Mouse (Mus musculus): Measurements from ENCODE around the gene Ntrk2. TPM values are rescaled to one million over a fixed set of nuclear protein-coding genes. Genes with fewer than 3 reads are reported as not detected.

The Ntrk2 gene
- polyA plus RNA-seq, 1 experiment from 2014 or later: 45.0 TPM

DNA sequence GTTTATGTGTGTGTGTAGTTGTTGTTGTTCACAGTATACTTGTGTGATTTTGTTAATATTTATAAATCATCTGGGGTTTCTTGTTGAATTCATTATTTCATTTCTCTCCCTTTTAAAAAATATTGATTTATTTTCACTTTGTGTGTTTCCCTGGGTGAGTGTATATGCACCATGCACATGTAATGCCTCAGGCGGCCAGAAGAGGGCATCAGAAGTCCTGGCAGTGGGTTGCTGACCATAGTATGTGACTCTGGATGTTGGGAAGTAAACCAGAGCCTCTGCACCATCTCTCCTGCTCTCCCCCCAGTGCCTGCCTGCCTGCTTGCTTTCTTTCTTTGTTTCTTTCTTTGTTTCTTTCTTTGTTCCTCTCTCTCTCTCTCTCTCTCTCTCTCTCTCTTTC lies 2.5 kb upstream of the Ntrk2 start:
- DNase-seq (ENCODE audit: low spot score): no peak
- H3K36me3 ChIP-seq (ENCODE audit: control insufficient read depth, insufficient read depth, low read length): no peaks in the 10 kb centered on the region
- H3K4me3 ChIP-seq (ENCODE audit: low read depth, low read length): no peak overlapping the region
- H3K27ac ChIP-seq (ENCODE audit: low read depth, low read length): no peak overlapping the region
- H3K4me1 ChIP-seq (replicated peaks; ENCODE audit: control insufficient read depth, insufficient read depth, low read length): no peaks in the 10 kb centered on the region
- H3K4me2 ChIP-seq (ENCODE audit: low read depth, low read length, severe bottlenecking): no peak overlapping the region
- ATAC-seq (replicated peaks; ENCODE audit: low FRiP score): no peak
- no peaks in the 10 kb centered on the region; the same call in 1 of the 2 replicates for H3K9me3 ChIP-seq (ENCODE audit: control insufficient read depth, low read length)
- H3K27me3 ChIP-seq (ENCODE audit: control insufficient read depth, insufficient read depth, low read length): peaks cover 4% of the 10 kb centered on the region; the same call in 1 of the 2 replicates
- H3K9ac ChIP-seq (ENCODE audit: low read length): no peak overlapping the region
- WGBS: 28% methylated on average over 1 of the region's 1 CpGs

DNA sequence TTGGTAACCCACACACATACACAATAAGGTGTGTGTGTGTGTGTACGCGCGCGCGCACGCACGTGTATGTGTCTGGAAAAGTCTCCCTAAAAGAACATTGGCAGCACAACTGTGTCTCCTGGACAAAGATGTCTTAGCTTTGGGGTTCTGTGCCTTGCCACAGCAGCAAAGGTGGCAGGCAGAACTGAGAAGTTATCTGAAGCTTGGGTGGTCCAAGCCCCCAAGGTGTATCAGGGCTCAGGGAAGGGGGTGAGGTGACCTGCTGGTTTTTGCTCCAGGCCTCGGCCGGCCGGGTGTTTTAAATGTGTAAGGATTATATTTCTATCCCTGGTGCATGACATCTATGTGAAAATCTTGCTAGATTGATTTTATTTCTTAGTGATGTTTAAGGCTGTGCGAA lies 536 bp upstream of the Ntrk2 start:
- no peaks in the 10 kb centered on the region for H3K36me3 ChIP-seq (ENCODE audit: control insufficient read depth, insufficient read depth, low read length)
- DNase-seq (ENCODE audit: low spot score) (no peak), ATAC-seq (replicated peaks; ENCODE audit: low FRiP score) (no peak)
- no peaks in the 10 kb centered on the region; the same call in 1 of the 2 replicates for H3K9me3 ChIP-seq (ENCODE audit: control insufficient read depth, low read length)
- no peak overlapping the region for H3K27ac ChIP-seq (ENCODE audit: low read depth, low read length)
- peak overlapping the region; percentile 97; the same call in 1 of the 2 replicates for H3K4me2 ChIP-seq (ENCODE audit: low read depth, low read length, severe bottlenecking)
- 0 out of 2 replicates have a peak, but pooled peaks cover 2% of the 10 kb centered on the region for H3K4me1 ChIP-seq (replicated peaks; ENCODE audit: control insufficient read depth, insufficient read depth, low read length)
- 86% methylated on average over 11 of the region's 11 CpGs for WGBS
- no peak overlapping the region for H3K4me3 ChIP-seq (ENCODE audit: low read depth, low read length)
- H3K27me3 ChIP-seq (ENCODE audit: control insufficient read depth, insufficient read depth, low read length): peaks cover 4% of the 10 kb centered on the region; the same call in 1 of the 2 replicates
- no peak overlapping the region for H3K9ac ChIP-seq (ENCODE audit: low read length)

DNA sequence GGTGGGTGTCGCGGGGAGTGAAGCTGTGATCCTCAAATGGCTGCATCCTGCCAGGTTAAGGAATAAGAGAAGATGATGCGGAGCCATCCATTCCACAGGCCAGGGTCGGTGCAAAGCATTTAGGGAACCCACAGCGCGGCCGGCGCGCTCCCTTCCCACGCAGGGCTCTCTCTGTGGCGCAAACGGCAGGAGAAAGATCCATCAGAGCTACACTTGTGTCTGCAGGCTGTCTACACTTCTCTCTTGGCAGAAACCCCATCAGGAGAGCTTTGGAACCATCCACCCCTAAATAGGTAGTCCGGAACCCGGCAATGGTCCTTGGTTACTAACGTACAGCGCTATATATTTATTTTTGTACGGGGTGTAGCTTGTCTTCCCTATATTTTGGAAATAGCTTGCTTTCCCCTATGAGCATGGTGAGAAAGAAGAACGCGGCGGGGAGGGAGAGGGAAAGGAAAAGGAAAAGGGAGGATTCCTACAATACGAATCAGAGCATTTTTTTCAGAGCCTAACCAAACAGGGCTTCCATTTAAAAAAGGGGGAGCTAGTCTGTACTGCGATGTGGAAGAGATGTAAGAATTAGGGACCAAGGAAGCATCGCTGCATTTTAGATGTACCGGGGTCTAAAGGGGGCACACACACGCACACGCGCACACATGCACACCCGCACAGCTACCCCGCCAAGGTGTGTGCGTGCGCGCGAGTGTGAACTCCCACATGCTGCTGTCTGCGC lies 693 bp downstream of the Ntrk2 start:
- Histone ChIP-seq H3K4me2 (ENCODE audit: low read depth, low read length, severe bottlenecking) (peak overlapping the region; percentile 97), H3K9me3 (ENCODE audit: control insufficient read depth, low read length) (no peaks in the 10 kb centered on the region; the same call in 1 of the 2 replicates), H3K27me3 (ENCODE audit: control insufficient read depth, insufficient read depth, low read length) (peaks cover 4% of the 10 kb centered on the region; the same call in 1 of the 2 replicates), H3K9ac (ENCODE audit: low read length) (peak overlapping the region; percentile 79), H3K4me3 (ENCODE audit: low read depth, low read length) (peak overlapping the region; percentile 67), H3K36me3 (ENCODE audit: control insufficient read depth, insufficient read depth, low read length) (no peaks in the 10 kb centered on the region), H3K27ac (ENCODE audit: low read depth, low read length) (no peak overlapping the region), H3K4me1 (replicated peaks; ENCODE audit: control insufficient read depth, insufficient read depth, low read length) (0 out of 2 replicates have a peak, but pooled peaks cover 2% of the 10 kb centered on the region)
- under 1% methylated on average over 34 of the region's 34 CpGs for WGBS
- ATAC-seq (replicated peaks; ENCODE audit: low FRiP score) (peak; percentile 32), DNase-seq (ENCODE audit: low spot score) (no peak)

DNA sequence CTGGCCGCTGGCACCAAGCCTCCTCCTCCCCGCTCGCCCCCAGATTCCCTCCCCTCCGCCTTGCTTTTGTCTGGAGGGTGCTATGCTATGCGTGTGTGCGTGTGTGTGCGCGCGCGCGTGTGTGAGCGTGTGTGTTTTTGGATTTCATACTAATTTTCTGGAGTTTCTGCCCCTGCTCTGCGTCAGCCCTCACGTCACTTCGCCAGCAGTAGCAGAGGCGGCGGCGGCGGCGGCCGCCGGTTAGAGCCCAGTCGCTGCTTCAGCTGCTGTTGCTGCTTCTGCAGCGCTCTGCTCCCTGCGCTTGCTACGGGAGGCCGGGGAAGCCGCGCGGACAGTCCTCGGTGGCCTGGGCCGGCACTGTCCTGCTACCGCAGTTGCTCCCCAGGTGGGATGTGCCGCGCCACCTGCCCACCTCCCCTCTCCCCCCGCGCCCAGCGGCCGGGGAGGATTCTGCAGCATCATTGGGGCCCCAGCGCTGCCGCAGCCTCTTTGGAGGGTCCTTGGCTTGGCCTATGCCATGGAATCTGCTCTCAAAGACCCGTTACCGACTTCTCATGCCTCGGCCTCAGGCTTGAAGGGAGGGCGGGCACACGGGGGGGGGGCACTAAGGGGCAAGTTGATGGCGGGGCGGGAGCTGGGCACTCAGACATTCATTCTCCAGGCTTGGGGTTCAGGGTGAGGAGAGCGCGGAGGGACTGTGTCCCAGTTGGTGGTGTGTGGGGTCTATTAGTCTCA lies 1.4 kb downstream of the Ntrk2 start:
- DNase-seq (ENCODE audit: low spot score): peak; percentile 81
- peak overlapping the region; percentile 79 for H3K9ac ChIP-seq (ENCODE audit: low read length)
- H3K36me3 ChIP-seq (ENCODE audit: control insufficient read depth, insufficient read depth, low read length): no peaks in the 10 kb centered on the region
- no peak overlapping the region for H3K27ac ChIP-seq (ENCODE audit: low read depth, low read length)
- peak overlapping the region; percentile 97 for H3K4me2 ChIP-seq (ENCODE audit: low read depth, low read length, severe bottlenecking)
- peaks cover 4% of the 10 kb centered on the region; the same call in 1 of the 2 replicates for H3K27me3 ChIP-seq (ENCODE audit: control insufficient read depth, insufficient read depth, low read length)
- 0% methylated on average over 49 of the region's 50 CpGs for WGBS
- no peaks in the 10 kb centered on the region; the same call in 1 of the 2 replicates for H3K9me3 ChIP-seq (ENCODE audit: control insufficient read depth, low read length)
- peak; percentile 75 for ATAC-seq (replicated peaks; ENCODE audit: low FRiP score)
- peak overlapping the region; percentile 67 for H3K4me3 ChIP-seq (ENCODE audit: low read depth, low read length)
- H3K4me1 ChIP-seq (replicated peaks; ENCODE audit: control insufficient read depth, insufficient read depth, low read length): 0 out of 2 replicates have a peak, but pooled peaks cover 2% of the 10 kb centered on the region

DNA sequence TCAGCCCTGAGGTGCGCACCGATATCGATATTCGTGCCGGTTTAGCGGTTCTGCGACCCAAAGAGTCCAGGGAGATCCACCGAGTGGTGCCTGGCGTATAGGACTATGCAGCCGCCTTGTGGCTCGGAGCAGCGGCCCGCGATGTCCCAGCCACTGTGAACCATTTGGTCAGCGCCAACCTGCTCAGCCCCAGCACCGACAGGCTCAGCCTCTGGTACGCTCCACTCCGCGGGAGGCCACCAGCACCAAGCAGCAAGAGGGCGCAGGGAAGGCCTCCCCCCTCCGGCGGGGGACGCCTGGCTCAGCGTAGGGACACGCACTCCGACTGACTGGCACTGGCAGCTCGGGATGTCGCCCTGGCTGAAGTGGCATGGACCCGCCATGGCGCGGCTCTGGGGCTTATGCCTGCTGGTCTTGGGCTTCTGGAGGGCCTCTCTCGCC lies 2.0 kb downstream of the Ntrk2 start:
- Histone ChIP-seq H3K36me3 (ENCODE audit: control insufficient read depth, insufficient read depth, low read length) (no peaks in the 10 kb centered on the region), H3K4me2 (ENCODE audit: low read depth, low read length, severe bottlenecking) (peak overlapping the region; percentile 97), H3K27ac (ENCODE audit: low read depth, low read length) (no peak overlapping the region), H3K27me3 (ENCODE audit: control insufficient read depth, insufficient read depth, low read length) (peaks cover 4% of the 10 kb centered on the region; the same call in 1 of the 2 replicates), H3K4me3 (ENCODE audit: low read depth, low read length) (peak overlapping the region; percentile 67), H3K9me3 (ENCODE audit: control insufficient read depth, low read length) (no peaks in the 10 kb centered on the region; the same call in 1 of the 2 replicates), H3K4me1 (replicated peaks; ENCODE audit: control insufficient read depth, insufficient read depth, low read length) (0 out of 2 replicates have a peak, but pooled peaks cover 2% of the 10 kb centered on the region), H3K9ac (ENCODE audit: low read length) (peak overlapping the region; percentile 79)
- ATAC-seq (replicated peaks; ENCODE audit: low FRiP score) (peak; percentile 57), DNase-seq (ENCODE audit: low spot score) (peak; percentile 79)
- WGBS: under 1% methylated on average over 32 of the region's 32 CpGs

DNA sequence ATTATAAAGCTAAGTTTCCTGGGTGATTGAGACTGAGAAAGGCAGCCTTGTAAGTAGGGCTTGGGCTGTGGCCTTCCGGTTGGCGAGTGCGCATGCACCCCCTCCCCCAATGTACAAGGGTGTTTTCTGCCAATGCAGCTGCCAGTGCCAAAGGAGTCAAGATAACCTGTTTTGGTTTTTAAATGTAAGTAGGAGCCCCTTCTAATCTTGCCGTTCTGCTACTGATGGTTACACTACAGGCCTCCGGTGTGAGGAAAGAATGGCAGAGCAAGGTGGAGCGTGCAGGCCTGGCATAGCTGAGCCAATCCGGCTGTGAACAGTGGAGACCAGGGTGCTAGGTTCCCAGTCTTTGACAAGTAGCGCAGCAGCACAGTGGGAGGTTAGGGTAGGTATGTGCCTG lies 3.6 kb downstream of the Ntrk2 start:
- Histone ChIP-seq H3K4me2 (ENCODE audit: low read depth, low read length, severe bottlenecking) (peak overlapping the region; percentile 97), H3K27ac (ENCODE audit: low read depth, low read length) (no peak overlapping the region), H3K36me3 (ENCODE audit: control insufficient read depth, insufficient read depth, low read length) (no peaks in the 10 kb centered on the region), H3K9ac (ENCODE audit: low read length) (peak overlapping the region; percentile 79; the same call in 1 of the 2 replicates), H3K27me3 (ENCODE audit: control insufficient read depth, insufficient read depth, low read length) (peaks cover 4% of the 10 kb centered on the region; the same call in 1 of the 2 replicates), H3K9me3 (ENCODE audit: control insufficient read depth, low read length) (no peaks in the 10 kb centered on the region), H3K4me3 (ENCODE audit: low read depth, low read length) (peak overlapping the region; percentile 67), H3K4me1 (replicated peaks; ENCODE audit: control insufficient read depth, insufficient read depth, low read length) (0 out of 2 replicates have a peak, but pooled peaks cover 2% of the 10 kb centered on the region)
- no peak for ATAC-seq (replicated peaks; ENCODE audit: low FRiP score)
- 66% methylated on average over 8 of the region's 8 CpGs for WGBS
- DNase-seq (ENCODE audit: low spot score): no peak

DNA sequence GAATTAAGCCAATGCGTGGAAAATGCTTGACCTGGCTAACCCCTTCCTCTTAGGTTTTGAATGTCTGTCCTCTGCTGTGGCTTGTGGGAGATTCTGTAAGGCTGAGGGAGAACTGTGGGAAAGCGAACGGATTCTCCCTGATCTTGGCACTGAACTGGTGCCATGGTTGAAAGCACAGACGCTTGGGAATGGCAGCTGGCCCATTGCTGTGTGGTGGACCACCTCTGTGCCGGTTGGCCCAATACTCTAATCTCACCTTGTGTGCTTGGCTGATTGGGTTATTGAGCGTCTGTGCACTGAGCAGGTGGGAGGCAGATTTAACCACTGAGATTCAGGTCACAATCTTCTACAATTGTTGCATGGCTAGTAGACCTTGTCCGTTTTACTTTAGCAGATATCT lies 18.4 kb downstream of the Ntrk2 start:
- H3K9ac ChIP-seq (ENCODE audit: low read length): no peak overlapping the region
- peaks cover 3% of the 10 kb centered on the region; the same call in 1 of the 2 replicates for H3K9me3 ChIP-seq (ENCODE audit: control insufficient read depth, low read length)
- DNase-seq (ENCODE audit: low spot score) (no peak), ATAC-seq (replicated peaks; ENCODE audit: low FRiP score) (no peak)
- peaks cover 3% of the 10 kb centered on the region; the same call in 1 of the 2 replicates for H3K4me1 ChIP-seq (replicated peaks; ENCODE audit: control insufficient read depth, insufficient read depth, low read length)
- no peaks in the 10 kb centered on the region; the same call in 1 of the 2 replicates for H3K36me3 ChIP-seq (ENCODE audit: control insufficient read depth, insufficient read depth, low read length)
- 79% methylated on average over 7 of the region's 7 CpGs for WGBS
- H3K27ac ChIP-seq (ENCODE audit: low read depth, low read length): no peak overlapping the region
- no peak overlapping the region for H3K4me3 ChIP-seq (ENCODE audit: low read depth, low read length)
- H3K27me3 ChIP-seq (ENCODE audit: control insufficient read depth, insufficient read depth, low read length): no peaks in the 10 kb centered on the region
- H3K4me2 ChIP-seq (ENCODE audit: low read depth, low read length, severe bottlenecking): no peak overlapping the region
